Mouse (Mus musculus): Measurements from ENCODE around the gene Gpr107. TPM values are rescaled to one million over a fixed set of nuclear protein-coding genes. Genes with fewer than 3 reads are reported as not detected.

The Gpr107 gene
- polyA plus RNA-seq, 1 experiment from 2014 or later, result 34.9 TPM

- peaks cover 4% of the 10 kb centered on the region; the same call in 1 of the 2 replicates for H3K27me3 ChIP-seq (ENCODE audit: control insufficient read depth, insufficient read depth, low read depth, low read length)
- H3K9ac ChIP-seq (ENCODE audit: low read depth, low read length), result peak overlapping the region; percentile 100
- under 1% methylated on average over 39 of the region's 41 CpGs for WGBS
- peak overlapping the region; percentile 97 for H3K4me2 ChIP-seq (ENCODE audit: low read length)
- H3K36me3 ChIP-seq (ENCODE audit: control insufficient read depth, insufficient read depth, low read length), result no peaks in the 10 kb centered on the region
- H3K4me3 ChIP-seq (ENCODE audit: low read depth, low read length), result peak overlapping the region; percentile 99
- no peaks in the 10 kb centered on the region for H3K9me3 ChIP-seq (replicated peaks; ENCODE audit: control insufficient read depth, low read length, poor library complexity, severe bottlenecking)
- peak overlapping the region; percentile 90 for H3K27ac ChIP-seq (ENCODE audit: low read length)
- peak; percentile 68 for ATAC-seq
- H3K4me1 ChIP-seq (ENCODE audit: control insufficient read depth, insufficient read depth, low read length), result peaks cover 41% of the 10 kb centered on the region
Observed at GRCm38 (mm10) chr2:31246251-31246971, 94.3 kb downstream of the Gpr107 start.

- no peak for ATAC-seq
- Histone ChIP-seq H3K36me3 (ENCODE audit: control insufficient read depth, insufficient read depth, low read length) (no peaks in the 10 kb centered on the region), H3K9me3 (replicated peaks; ENCODE audit: control insufficient read depth, low read length, poor library complexity, severe bottlenecking) (no peaks in the 10 kb centered on the region), H3K4me3 (ENCODE audit: low read depth, low read length) (no peak overlapping the region), H3K9ac (ENCODE audit: low read depth, low read length) (no peak overlapping the region), H3K27ac (ENCODE audit: low read length) (no peak overlapping the region), H3K4me1 (ENCODE audit: control insufficient read depth, insufficient read depth, low read length) (peaks cover 41% of the 10 kb centered on the region), H3K4me2 (ENCODE audit: low read length) (no peak overlapping the region), H3K27me3 (ENCODE audit: control insufficient read depth, insufficient read depth, low read depth, low read length) (peaks cover 3% of the 10 kb centered on the region; the same call in 1 of the 2 replicates)
- 94% methylated on average over 6 of the region's 6 CpGs for WGBS
Observed at GRCm38 (mm10) chr2:31248856-31249255, 96.7 kb downstream of the Gpr107 start.

DNA sequence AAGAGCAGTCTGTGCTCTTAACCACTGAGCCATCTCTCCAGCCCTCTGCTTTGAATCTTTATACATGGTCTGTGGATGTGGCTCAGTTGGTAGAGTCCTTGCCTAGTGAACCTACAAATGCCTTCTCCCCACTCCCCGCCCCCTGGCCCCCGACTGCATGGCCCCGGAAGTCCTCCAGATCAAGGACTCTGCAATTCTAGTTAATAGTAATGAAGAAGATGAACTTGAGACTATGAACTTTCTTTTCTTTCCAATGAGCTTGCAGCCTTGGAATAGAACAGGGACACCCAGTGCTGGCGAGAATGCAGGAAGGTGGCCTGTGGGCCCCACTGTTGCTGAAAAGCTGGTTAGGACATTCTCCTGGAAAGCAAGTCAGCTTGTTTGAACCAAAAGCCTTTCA, 100.1 kb downstream of the Gpr107 start:
- WGBS, result 95% methylated on average over 4 of the region's 4 CpGs
- no peaks in the 10 kb centered on the region for H3K36me3 ChIP-seq (ENCODE audit: control insufficient read depth, insufficient read depth, low read length)
- ATAC-seq, result no peak
- H3K9ac ChIP-seq (ENCODE audit: low read depth, low read length), result no peak overlapping the region
- H3K27me3 ChIP-seq (ENCODE audit: control insufficient read depth, insufficient read depth, low read depth, low read length), result no peaks in the 10 kb centered on the region
- H3K4me1 ChIP-seq (ENCODE audit: control insufficient read depth, insufficient read depth, low read length), result peaks cover 49% of the 10 kb centered on the region
- no peak overlapping the region for H3K4me2 ChIP-seq (ENCODE audit: low read length)
- H3K27ac ChIP-seq (ENCODE audit: low read length), result no peak overlapping the region
- H3K9me3 ChIP-seq (replicated peaks; ENCODE audit: control insufficient read depth, low read length, poor library complexity, severe bottlenecking), result no peaks in the 10 kb centered on the region
- no peak overlapping the region for H3K4me3 ChIP-seq (ENCODE audit: low read depth, low read length)

GRCm38 (mm10) chr2:31253463-31253862, 101.3 kb downstream of the Gpr107 start:
- no peak overlapping the region for H3K4me3 ChIP-seq (ENCODE audit: low read depth, low read length)
- H3K9me3 ChIP-seq (replicated peaks; ENCODE audit: control insufficient read depth, low read length, poor library complexity, severe bottlenecking), result no peaks in the 10 kb centered on the region
- no peaks in the 10 kb centered on the region for H3K27me3 ChIP-seq (ENCODE audit: control insufficient read depth, insufficient read depth, low read depth, low read length)
- peaks cover 49% of the 10 kb centered on the region for H3K4me1 ChIP-seq (ENCODE audit: control insufficient read depth, insufficient read depth, low read length)
- H3K9ac ChIP-seq (ENCODE audit: low read depth, low read length), result no peak overlapping the region
- no peaks in the 10 kb centered on the region for H3K36me3 ChIP-seq (ENCODE audit: control insufficient read depth, insufficient read depth, low read length)
- no peak for ATAC-seq
- H3K4me2 ChIP-seq (ENCODE audit: low read length), result no peak overlapping the region
- no peak overlapping the region for H3K27ac ChIP-seq (ENCODE audit: low read length)
- WGBS, result 35% methylated on average over 3 of the region's 3 CpGs

GRCm38 (mm10) chr2:31254806-31255205, 102.7 kb downstream of the Gpr107 start:
- Histone ChIP-seq H3K9ac (ENCODE audit: low read depth, low read length) (no peak overlapping the region), H3K4me3 (ENCODE audit: low read depth, low read length) (no peak overlapping the region), H3K4me1 (ENCODE audit: control insufficient read depth, insufficient read depth, low read length) (peaks cover 56% of the 10 kb centered on the region), H3K9me3 (replicated peaks; ENCODE audit: control insufficient read depth, low read length, poor library complexity, severe bottlenecking) (no peaks in the 10 kb centered on the region), H3K27ac (ENCODE audit: low read length) (no peak overlapping the region), H3K36me3 (ENCODE audit: control insufficient read depth, insufficient read depth, low read length) (no peaks in the 10 kb centered on the region), H3K27me3 (ENCODE audit: control insufficient read depth, insufficient read depth, low read depth, low read length) (no peaks in the 10 kb centered on the region), H3K4me2 (ENCODE audit: low read length) (no peak overlapping the region)
- ATAC-seq, result no peak
- WGBS, result 93% methylated on average over 3 of the region's 3 CpGs

DNA sequence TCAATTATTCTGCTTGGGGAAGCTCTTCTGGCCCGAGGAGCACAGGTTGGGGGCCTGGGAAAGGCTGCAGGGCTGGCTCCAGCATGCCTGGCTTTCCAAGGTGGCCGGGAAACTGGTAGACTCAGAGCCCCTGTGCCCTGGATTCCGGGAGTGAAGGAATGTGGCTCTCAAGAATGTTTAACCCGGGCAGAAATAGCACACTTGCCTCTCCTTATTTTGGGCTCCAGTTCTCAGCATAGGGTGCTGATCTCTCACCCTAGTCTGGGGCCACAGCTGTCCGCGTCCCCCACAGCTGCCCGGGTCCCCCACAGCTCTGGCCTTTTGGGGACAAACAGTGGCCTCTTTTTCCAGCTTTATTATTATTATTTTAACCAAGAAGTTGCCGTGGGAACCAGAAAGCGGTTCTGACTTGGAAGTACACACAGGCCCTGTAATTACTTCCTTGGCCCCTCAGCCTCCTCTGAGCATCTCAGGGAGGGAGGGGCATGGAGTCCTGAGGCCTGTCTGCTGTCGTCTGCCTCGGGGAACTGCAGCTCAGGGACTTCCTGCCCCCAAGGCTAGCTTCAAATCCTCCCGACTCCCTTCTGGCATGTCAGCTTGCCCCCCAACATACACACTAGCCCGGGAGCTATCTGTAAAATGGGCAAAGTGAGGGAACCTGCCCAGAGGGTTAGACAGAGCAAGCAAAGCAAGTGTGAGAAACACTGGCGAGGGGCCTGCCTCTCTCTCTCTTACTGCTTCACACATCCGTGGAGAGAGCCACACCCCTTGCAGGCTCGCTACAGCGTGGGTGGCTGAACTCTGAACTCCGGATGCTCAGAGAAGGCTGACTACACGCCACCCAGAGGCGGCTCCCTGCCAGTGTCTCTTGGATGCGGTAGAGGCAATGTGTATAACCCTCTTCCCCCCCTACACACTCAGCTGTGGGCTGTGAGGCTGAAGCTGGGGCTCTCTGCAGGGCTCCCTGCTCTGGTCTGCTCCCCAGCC, 104.1 kb downstream of the Gpr107 start:
- no peaks in the 10 kb centered on the region for H3K36me3 ChIP-seq (ENCODE audit: control insufficient read depth, insufficient read depth, low read length)
- 19% methylated on average over 21 of the region's 21 CpGs for WGBS
- no peak overlapping the region; the same call in 1 of the 2 replicates for H3K27ac ChIP-seq (ENCODE audit: low read length)
- no peaks in the 10 kb centered on the region for H3K27me3 ChIP-seq (ENCODE audit: control insufficient read depth, insufficient read depth, low read depth, low read length)
- peak overlapping the region; percentile 11; the same call in 1 of the 2 replicates for H3K9ac ChIP-seq (ENCODE audit: low read depth, low read length)
- peak overlapping the region; percentile 2; the same call in 1 of the 2 replicates for H3K4me2 ChIP-seq (ENCODE audit: low read length)
- H3K4me1 ChIP-seq (ENCODE audit: control insufficient read depth, insufficient read depth, low read length), result peaks cover 46% of the 10 kb centered on the region
- no peak overlapping the region for H3K4me3 ChIP-seq (ENCODE audit: low read depth, low read length)
- ATAC-seq, result 0 out of 2 replicates have a peak, but pooled peaks have one; percentile 30
- no peaks in the 10 kb centered on the region for H3K9me3 ChIP-seq (replicated peaks; ENCODE audit: control insufficient read depth, low read length, poor library complexity, severe bottlenecking)

- 62% methylated on average over 6 of the region's 6 CpGs for WGBS
- H3K36me3 ChIP-seq (ENCODE audit: control insufficient read depth, insufficient read depth, low read length), result no peaks in the 10 kb centered on the region
- H3K4me1 ChIP-seq (ENCODE audit: control insufficient read depth, insufficient read depth, low read length), result peaks cover 45% of the 10 kb centered on the region
- peak overlapping the region; percentile 11; the same call in 1 of the 2 replicates for H3K9ac ChIP-seq (ENCODE audit: low read depth, low read length)
- H3K9me3 ChIP-seq (replicated peaks; ENCODE audit: control insufficient read depth, low read length, poor library complexity, severe bottlenecking), result no peaks in the 10 kb centered on the region
- H3K27ac ChIP-seq (ENCODE audit: low read length), result no peak overlapping the region
- 0 out of 2 replicates have a peak, but pooled peaks have one; percentile 33 for ATAC-seq
- H3K4me3 ChIP-seq (ENCODE audit: low read depth, low read length), result no peak overlapping the region
- no peaks in the 10 kb centered on the region for H3K27me3 ChIP-seq (ENCODE audit: control insufficient read depth, insufficient read depth, low read depth, low read length)
- H3K4me2 ChIP-seq (ENCODE audit: low read length), result no peak overlapping the region
Observed at GRCm38 (mm10) chr2:31257096-31257495, 105.0 kb downstream of the Gpr107 start.

GRCm38 (mm10) chr2:31258609-31259366, 106.7 kb downstream of the Gpr107 start:
- peak overlapping the region; percentile 27 for H3K4me3 ChIP-seq (ENCODE audit: low read depth, low read length)
- H3K9me3 ChIP-seq (replicated peaks; ENCODE audit: control insufficient read depth, low read length, poor library complexity, severe bottlenecking), result no peaks in the 10 kb centered on the region
- H3K27me3 ChIP-seq (ENCODE audit: control insufficient read depth, insufficient read depth, low read depth, low read length), result no peaks in the 10 kb centered on the region
- peak; percentile 18; the same call in 1 of the 2 replicates for ATAC-seq
- peaks cover 60% of the 10 kb centered on the region for H3K4me1 ChIP-seq (ENCODE audit: control insufficient read depth, insufficient read depth, low read length)
- H3K27ac ChIP-seq (ENCODE audit: low read length), result no peak overlapping the region
- peak overlapping the region; percentile 54 for H3K9ac ChIP-seq (ENCODE audit: low read depth, low read length)
- peak overlapping the region; percentile 55 for H3K4me2 ChIP-seq (ENCODE audit: low read length)
- no peaks in the 10 kb centered on the region for H3K36me3 ChIP-seq (ENCODE audit: control insufficient read depth, insufficient read depth, low read length)
- 9% methylated on average over 21 of the region's 22 CpGs for WGBS

All from midbrain, embryonic 16.5 days (tissue).